Mouse (Mus musculus) stomach, postnatal 0 days (tissue): Measurements from ENCODE around the gene Zfp281. TPM values are rescaled to one million over a fixed set of nuclear protein-coding genes. Genes with fewer than 3 reads are reported as not detected.

Source experiments
- ATAC-seq: fragments of 200-750 bp; cut with Nextera tagmentation; 2 replicates; pipeline ENCODE4 v1.8.0; 2017; ENCODE audit not compliant: low FRiP score, low TSS enrichment
- DNase-seq: peaks from one replicate; pipeline ENCODE4 v3.0.0-alpha.2; 2016; ENCODE audit warnings: low spot score
- H3K27ac ChIP-seq: fragments of 300-500 bp; sonication (generic); replicated peaks from 2 replicates; pipeline ENCODE4 v1.5.1; 2014; ENCODE audit warnings: mild to moderate bottlenecking, control low read depth
- H3K27me3 ChIP-seq: fragments of 300-500 bp; sonication (generic); 2 replicates; pipeline ENCODE4 v1.6.1; 2014; ENCODE audit warnings: low read length; ENCODE audit not compliant: control insufficient read depth, insufficient read depth
- H3K36me3 ChIP-seq: fragments of 300-500 bp; sonication (generic); 2 replicates; pipeline ENCODE4 v1.6.1; 2014; ENCODE audit warnings: low read length, mixed read lengths; ENCODE audit not compliant: control insufficient read depth, insufficient read depth
- H3K4me1 ChIP-seq: fragments of 300-500 bp; sonication (generic); replicated peaks from 2 replicates; pipeline ENCODE4 v1.6.1; 2014; ENCODE audit warnings: antibody characterized with exemption; ENCODE audit not compliant: control insufficient read depth, insufficient read depth
- H3K4me2 ChIP-seq: fragments of 300-500 bp; sonication (generic); replicated peaks from 2 replicates; pipeline ENCODE4 v1.6.1; 2014; ENCODE audit warnings: low read depth, mild to moderate bottlenecking, control low read depth, moderate library complexity
- H3K4me3 ChIP-seq: fragments of 300-500 bp; sonication (generic); 2 replicates; pipeline ENCODE4 v1.5.1; 2014; ENCODE audit warnings: low read depth, low read length, control low read depth
- H3K9ac ChIP-seq: fragments of 300-500 bp; sonication (generic); 2 replicates; pipeline ENCODE4 v1.6.1; 2014; ENCODE audit warnings: mild to moderate bottlenecking, low read length, control low read depth, mixed read lengths
- H3K9me3 ChIP-seq: fragments of 300-500 bp; sonication (generic); 2 replicates; pipeline ENCODE4 v1.6.1; 2016; ENCODE audit warnings: low read length; ENCODE audit not compliant: control insufficient read depth
- CTCF ChIP-seq: IDR thresholded peaks from 2 replicates; pipeline ENCODE4 v1.5.1; 2016; ENCODE audit warnings: antibody characterized with exemption, low read depth, mild to moderate bottlenecking, moderate library complexity
- EP300 ChIP-seq: optimal IDR thresholded peaks from 2 replicates; pipeline ENCODE3; 2016; ENCODE audit warnings: antibody characterized with exemption
- WGBS: fragments of 180-500 bp; shearing (Covaris S2); extraction: QIAGEN DNeasy Blood & Tissue Kit; methylation state at CpG from one replicate; pipeline ENCODE4 v1.1.7; 2014; 5-methylcytosine and 5-hydroxymethylcytosine counted together
- polyA plus RNA-seq: library from polyadenylated mRNA; unstranded; fragments of >200 nt; fragmentation: Nextera tagmentation; extraction: Ambion mirVana; gene quantifications from 2 replicates; pipeline ENCODE4 v1.2.1, GENCODE M21; 2015

Zfp281 gene
- polyA plus RNA-seq, 1 experiment from 2014 or later = 7.5 TPM

DNA sequence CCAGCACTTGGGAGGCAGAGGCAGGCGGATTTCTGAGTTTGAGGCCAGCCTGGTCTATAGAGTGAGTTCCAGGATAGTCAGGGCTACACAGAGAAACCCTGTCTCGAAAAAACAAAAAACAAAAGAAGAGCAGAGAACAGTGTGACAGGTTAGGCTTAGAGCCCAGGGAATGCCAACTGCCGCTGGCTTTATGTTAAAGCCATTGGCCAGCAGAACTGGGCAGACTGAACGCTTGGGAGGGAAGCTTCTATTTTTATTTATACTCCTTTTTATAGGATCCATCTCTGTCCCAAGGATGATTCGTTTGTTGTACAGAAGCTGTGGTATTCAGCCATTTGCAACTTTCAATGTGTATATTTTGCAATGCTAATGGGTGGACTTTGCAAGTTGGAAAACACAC lies 14.0 kb downstream of the Zfp281 start:
- TF ChIP-seq CTCF (no peak), EP300 (no peak)

DNA sequence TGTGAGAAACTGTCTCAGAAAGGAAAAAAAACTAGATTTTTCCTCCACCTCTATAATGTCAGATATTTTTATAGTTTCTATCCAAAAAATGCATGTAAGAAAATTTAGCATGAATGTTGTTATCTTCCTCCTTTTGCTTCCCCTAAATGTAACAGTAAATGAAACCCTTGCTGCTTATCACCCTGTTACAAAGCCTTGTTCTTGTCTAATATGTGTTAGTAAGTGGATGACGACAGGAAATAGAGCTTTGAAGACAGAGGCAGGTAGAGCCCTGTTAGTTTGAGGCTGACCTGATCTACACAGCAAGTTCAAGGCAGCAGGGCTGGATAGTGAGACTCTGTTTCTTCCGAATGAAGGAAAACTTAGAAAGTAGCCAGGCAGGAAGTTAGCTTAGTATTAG lies 14.5 kb downstream of the Zfp281 start:
- ATAC-seq = no peak
- DNase-seq = no peak
- no peaks in the 10 kb centered on the region for H3K36me3 ChIP-seq
- no peak overlapping the region for H3K27ac ChIP-seq
- no peak overlapping the region for H3K9ac ChIP-seq
- no peak overlapping the region for H3K4me2 ChIP-seq
- no peaks in the 10 kb centered on the region for H3K9me3 ChIP-seq
- H3K4me1 ChIP-seq = no peaks in the 10 kb centered on the region
- WGBS = 73% methylated on average over 2 of the region's 2 CpGs
- TF ChIP-seq CTCF = no peak
- no peak for TF ChIP-seq EP300
- no peak overlapping the region for H3K4me3 ChIP-seq
- no peaks in the 10 kb centered on the region for H3K27me3 ChIP-seq

More for the DNA sequence above, 14.0 kb downstream of the Zfp281 start:
- 87% methylated on average over 5 of the region's 5 CpGs for WGBS
- Histone ChIP-seq H3K4me3 (no peak overlapping the region), H3K9me3 (no peaks in the 10 kb centered on the region), H3K27me3 (no peaks in the 10 kb centered on the region), H3K36me3 (no peaks in the 10 kb centered on the region), H3K4me2 (no peak overlapping the region), H3K27ac (no peak overlapping the region), H3K9ac (no peak overlapping the region), H3K4me1 (no peaks in the 10 kb centered on the region)
- no peak for ATAC-seq
- DNase-seq = no peak

DNA sequence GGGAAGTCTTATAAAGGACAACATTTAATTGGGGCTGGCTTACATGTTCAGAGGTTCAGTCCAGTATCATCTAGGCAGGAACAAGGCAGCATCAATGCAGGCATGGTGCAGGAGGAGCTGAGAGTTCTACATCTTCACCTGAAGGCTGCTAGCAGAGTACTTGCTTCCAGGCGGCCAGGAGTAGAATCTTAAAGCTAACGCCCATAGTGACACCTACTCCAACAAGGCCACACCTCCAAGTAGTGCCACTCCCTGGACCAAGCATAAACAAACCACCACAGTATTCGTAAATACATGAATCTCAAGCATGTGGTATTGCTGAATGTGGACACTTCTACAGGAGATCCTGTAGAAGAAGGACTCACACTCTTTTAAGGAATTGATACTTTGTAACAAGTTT lies 18.0 kb downstream of the Zfp281 start:
- Histone ChIP-seq H3K9me3 (no peaks in the 10 kb centered on the region), H3K27me3 (no peaks in the 10 kb centered on the region), H3K36me3 (no peaks in the 10 kb centered on the region), H3K4me1 (no peaks in the 10 kb centered on the region), H3K27ac (no peak overlapping the region), H3K9ac (no peak overlapping the region), H3K4me3 (no peak overlapping the region), H3K4me2 (no peak overlapping the region)
- DNase-seq = no peak
- WGBS = 60% methylated on average over 3 of the region's 3 CpGs
- TF ChIP-seq CTCF (no peak), EP300 (no peak)
- no peak for ATAC-seq

DNA sequence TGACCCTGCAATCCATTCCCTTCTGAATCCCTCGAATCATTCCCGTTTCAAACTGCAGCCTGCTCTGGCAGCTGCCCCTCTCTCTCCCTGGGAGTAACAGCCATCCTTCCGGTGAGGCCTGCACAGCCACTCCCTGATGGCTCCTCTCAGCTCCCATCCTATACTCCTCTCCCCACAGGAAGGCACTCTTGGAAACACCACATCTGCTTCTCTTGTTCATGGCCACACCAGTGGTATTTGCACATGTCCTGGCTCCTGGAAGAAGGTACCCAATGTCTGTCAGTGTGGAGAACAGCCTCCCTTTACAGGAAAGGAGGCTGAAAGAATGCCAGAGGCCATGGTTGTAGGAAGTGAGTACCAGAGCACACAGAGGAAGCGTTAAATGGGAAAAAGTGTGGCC lies 19.8 kb downstream of the Zfp281 start:
- no peak for TF ChIP-seq CTCF
- TF ChIP-seq EP300 = no peak
- no peaks in the 10 kb centered on the region for H3K36me3 ChIP-seq
- no peak overlapping the region for H3K4me3 ChIP-seq
- H3K9ac ChIP-seq = no peak overlapping the region
- no peak overlapping the region for H3K27ac ChIP-seq
- H3K4me2 ChIP-seq = no peak overlapping the region
- ATAC-seq (no peak), DNase-seq (no peak)
- WGBS = 51% methylated on average over 4 of the region's 4 CpGs
- no peaks in the 10 kb centered on the region for H3K27me3 ChIP-seq
- no peaks in the 10 kb centered on the region for H3K9me3 ChIP-seq
- no peaks in the 10 kb centered on the region for H3K4me1 ChIP-seq

DNA sequence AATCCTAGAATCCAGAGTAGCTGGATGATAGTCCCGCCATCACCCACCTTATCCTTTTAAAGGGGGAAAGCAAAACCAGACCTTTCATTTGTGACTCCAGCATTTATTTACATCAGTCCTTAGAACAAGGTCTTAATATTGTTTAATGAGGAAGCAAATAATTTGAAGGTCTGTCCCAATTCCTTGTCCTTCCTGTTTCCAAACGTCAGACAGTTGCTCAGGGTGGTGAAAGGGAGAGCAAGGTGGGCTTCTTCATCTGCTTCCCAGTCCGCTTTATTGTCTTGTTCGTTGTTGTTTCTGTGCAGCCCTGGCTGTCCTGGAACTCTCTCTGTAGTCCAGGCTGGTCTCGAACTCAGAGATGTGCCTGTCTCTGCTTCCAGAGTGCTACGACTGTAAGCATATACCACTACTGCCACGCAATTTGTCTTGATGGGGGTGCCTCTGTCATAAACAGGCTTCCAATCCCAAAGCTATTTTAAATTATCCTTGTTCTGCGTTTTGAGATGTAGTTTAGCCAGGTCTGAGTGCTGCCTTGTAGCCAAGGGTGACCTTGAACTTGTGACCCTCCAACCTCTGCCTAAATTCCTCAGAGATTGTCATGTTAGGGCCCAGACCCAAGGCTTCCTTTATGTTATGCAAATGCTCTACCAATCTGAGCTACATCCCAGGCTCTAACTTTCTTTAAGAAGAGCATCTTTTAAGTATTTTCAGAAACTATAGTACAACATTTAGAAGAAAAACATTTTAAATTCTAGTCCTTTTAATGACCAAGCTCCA lies 21.3 kb downstream of the Zfp281 start:
- no peak overlapping the region for H3K9ac ChIP-seq
- no peaks in the 10 kb centered on the region for H3K9me3 ChIP-seq
- no peaks in the 10 kb centered on the region for H3K27me3 ChIP-seq
- no peaks in the 10 kb centered on the region for H3K36me3 ChIP-seq
- no peak overlapping the region for H3K4me3 ChIP-seq
- WGBS = 87% methylated on average over 8 of the region's 8 CpGs
- no peak overlapping the region for H3K27ac ChIP-seq
- DNase-seq (no peak), ATAC-seq (no peak)
- H3K4me1 ChIP-seq = no peaks in the 10 kb centered on the region
- no peak overlapping the region for H3K4me2 ChIP-seq
- TF ChIP-seq CTCF (no peak), EP300 (no peak)

DNA sequence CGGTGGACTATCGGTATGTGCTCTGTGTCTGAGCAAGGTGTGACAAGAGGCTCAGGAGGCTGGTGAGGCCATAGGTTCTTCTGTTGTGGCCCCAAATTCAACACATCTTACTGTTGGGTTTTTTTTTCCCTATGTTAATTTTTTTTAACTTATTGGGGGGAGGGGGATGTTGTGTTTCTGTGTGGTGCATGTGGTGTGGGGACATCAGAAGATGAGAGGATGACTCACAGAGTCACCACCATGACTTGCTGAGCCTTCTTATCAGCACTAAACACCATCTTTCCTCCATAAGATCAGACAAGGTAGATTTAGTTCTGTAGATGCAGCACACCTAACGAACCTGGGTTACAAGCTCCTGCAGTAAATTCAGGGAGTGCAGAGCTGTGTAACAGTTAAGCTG lies 27.4 kb downstream of the Zfp281 start:
- no peak for TF ChIP-seq EP300
- no peak for TF ChIP-seq CTCF
- no peaks in the 10 kb centered on the region for H3K4me1 ChIP-seq
- no peak overlapping the region for H3K4me2 ChIP-seq
- ATAC-seq (no peak), DNase-seq (no peak)
- H3K36me3 ChIP-seq = no peaks in the 10 kb centered on the region
- no peak overlapping the region for H3K4me3 ChIP-seq
- no peaks in the 10 kb centered on the region for H3K27me3 ChIP-seq
- H3K9ac ChIP-seq = no peak overlapping the region
- H3K27ac ChIP-seq = no peak overlapping the region
- WGBS = 91% methylated on average over 3 of the region's 3 CpGs
- H3K9me3 ChIP-seq = no peaks in the 10 kb centered on the region
